Mouse (Mus musculus): ENCODE data around the gene Itgav. TPM values are rescaled to one million over a fixed set of nuclear protein-coding genes. Genes with fewer than 3 reads are reported as not detected.

Gene Itgav
- polyA plus RNA-seq, 1 experiment from 2014 or later, result 75.3 TPM

DNA sequence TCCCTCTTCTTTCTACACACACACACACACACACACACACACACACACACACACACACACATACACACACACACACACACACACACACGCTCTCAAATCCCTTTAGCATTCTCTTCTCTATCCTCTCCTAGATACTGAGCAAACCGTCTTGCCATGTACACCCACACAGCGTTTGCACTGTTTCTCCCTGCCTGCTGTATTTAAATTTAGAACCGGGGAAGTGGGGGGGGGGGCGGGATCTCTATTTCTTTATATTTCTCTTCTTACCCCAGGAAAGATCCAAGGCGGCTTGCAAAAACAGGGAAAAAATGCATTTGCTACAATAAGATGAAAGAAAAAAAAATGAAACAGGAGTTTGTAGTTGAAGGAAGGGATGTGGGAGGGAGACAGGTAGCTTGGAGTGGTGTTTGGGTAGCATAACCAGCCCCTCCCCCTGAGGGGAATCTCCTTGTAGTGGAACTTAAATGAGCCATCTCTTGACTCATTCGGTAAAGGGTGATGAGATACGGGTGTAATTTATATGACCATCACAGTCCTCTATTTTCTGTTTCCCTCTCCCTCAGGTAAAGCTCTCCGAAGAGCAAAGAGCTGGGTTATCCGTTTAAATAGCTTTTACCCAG lies 89.2 kb downstream of the Itgav start:
- Histone ChIP-seq H3K27me3 (ENCODE audit: control insufficient read depth, insufficient read depth, low read depth, low read length) (peaks cover 21% of the 10 kb centered on the region), H3K4me2 (ENCODE audit: low read depth, low read length) (peak overlapping the region; percentile 98), H3K9ac (ENCODE audit: low read length) (peak overlapping the region; percentile 68; the same call in 1 of the 2 replicates), H3K4me3 (ENCODE audit: low read length) (peak overlapping the region; percentile 72), H3K4me1 (replicated peaks; ENCODE audit: control insufficient read depth, insufficient read depth, low read length) (peaks cover 4% of the 10 kb centered on the region), H3K27ac (ENCODE audit: low read length) (no peak overlapping the region), H3K36me3 (ENCODE audit: control insufficient read depth, insufficient read depth, low read length) (no peaks in the 10 kb centered on the region), H3K9me3 (ENCODE audit: control insufficient read depth, low read length) (no peaks in the 10 kb centered on the region)
- ATAC-seq (ENCODE audit: low read depth), result no peak
- WGBS, result 11% methylated on average over 10 of the region's 10 CpGs

- ATAC-seq (ENCODE audit: low read depth), result no peak
- H3K9me3 ChIP-seq (ENCODE audit: control insufficient read depth, low read length), result no peaks in the 10 kb centered on the region
- H3K36me3 ChIP-seq (ENCODE audit: control insufficient read depth, insufficient read depth, low read length), result no peaks in the 10 kb centered on the region
- H3K27me3 ChIP-seq (ENCODE audit: control insufficient read depth, insufficient read depth, low read depth, low read length), result peaks cover 21% of the 10 kb centered on the region
- no peak overlapping the region for H3K4me3 ChIP-seq (ENCODE audit: low read length)
- no peak overlapping the region for H3K27ac ChIP-seq (ENCODE audit: low read length)
- WGBS, result 49% methylated on average over 6 of the region's 6 CpGs
- no peak overlapping the region for H3K9ac ChIP-seq (ENCODE audit: low read length)
- H3K4me2 ChIP-seq (ENCODE audit: low read depth, low read length), result no peak overlapping the region
- H3K4me1 ChIP-seq (replicated peaks; ENCODE audit: control insufficient read depth, insufficient read depth, low read length), result peaks cover 4% of the 10 kb centered on the region
These were observed 89.8 kb downstream of the Itgav start for GRCm38 (mm10) chr2:83814009-83814408.

DNA sequence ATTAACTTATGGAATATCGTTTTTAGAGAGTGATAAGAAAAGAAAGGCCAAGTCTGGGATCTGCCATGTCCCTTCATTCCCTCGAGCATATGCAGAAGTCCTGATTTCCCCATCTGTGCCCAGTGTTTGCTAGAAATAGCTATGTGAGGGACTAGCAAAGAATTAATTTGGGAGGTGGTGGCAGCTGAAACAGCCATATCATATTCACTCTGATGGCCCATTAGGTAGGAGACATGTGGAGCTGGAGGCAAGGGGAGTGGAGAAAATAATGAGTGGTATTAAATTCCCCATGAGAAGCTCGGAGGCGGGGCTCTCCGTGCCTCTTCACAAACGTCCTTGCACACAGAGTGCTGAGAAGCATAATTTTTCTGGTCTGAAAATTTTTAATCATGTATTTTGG lies 92.0 kb downstream of the Itgav start:
- H3K9ac ChIP-seq (ENCODE audit: low read length), result no peak overlapping the region
- no peak for ATAC-seq (ENCODE audit: low read depth)
- 61% methylated on average over 6 of the region's 6 CpGs for WGBS
- H3K4me2 ChIP-seq (ENCODE audit: low read depth, low read length), result no peak overlapping the region
- peaks cover 4% of the 10 kb centered on the region for H3K4me1 ChIP-seq (replicated peaks; ENCODE audit: control insufficient read depth, insufficient read depth, low read length)
- no peak overlapping the region for H3K4me3 ChIP-seq (ENCODE audit: low read length)
- no peaks in the 10 kb centered on the region for H3K36me3 ChIP-seq (ENCODE audit: control insufficient read depth, insufficient read depth, low read length)
- H3K27ac ChIP-seq (ENCODE audit: low read length), result no peak overlapping the region
- no peaks in the 10 kb centered on the region for H3K9me3 ChIP-seq (ENCODE audit: control insufficient read depth, low read length)
- peaks cover 20% of the 10 kb centered on the region for H3K27me3 ChIP-seq (ENCODE audit: control insufficient read depth, insufficient read depth, low read depth, low read length)

DNA sequence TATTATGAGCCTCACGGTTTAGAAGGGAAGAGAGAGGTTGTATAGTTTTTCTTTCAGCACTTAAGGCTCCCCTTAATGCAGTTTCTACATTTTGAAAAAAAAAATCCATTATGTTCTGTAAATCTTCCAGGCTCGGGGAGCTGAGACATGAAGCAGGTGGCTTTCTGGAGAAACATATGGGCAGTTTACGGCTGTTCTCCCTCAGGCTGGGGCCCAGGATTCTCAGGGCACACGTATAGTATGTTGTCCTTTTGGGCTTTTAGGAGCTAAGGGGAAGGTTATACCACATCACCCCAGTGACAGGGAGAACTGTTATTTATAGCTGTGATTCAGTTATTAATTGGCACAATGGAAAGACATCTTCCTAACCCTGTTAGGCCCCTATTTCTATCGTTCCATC lies 101.0 kb downstream of the Itgav start:
- Histone ChIP-seq H3K4me2 (ENCODE audit: low read depth, low read length) (no peak overlapping the region), H3K9me3 (ENCODE audit: control insufficient read depth, low read length) (no peaks in the 10 kb centered on the region), H3K4me1 (replicated peaks; ENCODE audit: control insufficient read depth, insufficient read depth, low read length) (no peaks in the 10 kb centered on the region), H3K9ac (ENCODE audit: low read length) (no peak overlapping the region), H3K4me3 (ENCODE audit: low read length) (no peak overlapping the region), H3K27ac (ENCODE audit: low read length) (no peak overlapping the region), H3K27me3 (ENCODE audit: control insufficient read depth, insufficient read depth, low read depth, low read length) (no peaks in the 10 kb centered on the region), H3K36me3 (ENCODE audit: control insufficient read depth, insufficient read depth, low read length) (no peaks in the 10 kb centered on the region)
- no peak for ATAC-seq (ENCODE audit: low read depth)
- WGBS, result 62% methylated on average over 5 of the region's 5 CpGs

DNA sequence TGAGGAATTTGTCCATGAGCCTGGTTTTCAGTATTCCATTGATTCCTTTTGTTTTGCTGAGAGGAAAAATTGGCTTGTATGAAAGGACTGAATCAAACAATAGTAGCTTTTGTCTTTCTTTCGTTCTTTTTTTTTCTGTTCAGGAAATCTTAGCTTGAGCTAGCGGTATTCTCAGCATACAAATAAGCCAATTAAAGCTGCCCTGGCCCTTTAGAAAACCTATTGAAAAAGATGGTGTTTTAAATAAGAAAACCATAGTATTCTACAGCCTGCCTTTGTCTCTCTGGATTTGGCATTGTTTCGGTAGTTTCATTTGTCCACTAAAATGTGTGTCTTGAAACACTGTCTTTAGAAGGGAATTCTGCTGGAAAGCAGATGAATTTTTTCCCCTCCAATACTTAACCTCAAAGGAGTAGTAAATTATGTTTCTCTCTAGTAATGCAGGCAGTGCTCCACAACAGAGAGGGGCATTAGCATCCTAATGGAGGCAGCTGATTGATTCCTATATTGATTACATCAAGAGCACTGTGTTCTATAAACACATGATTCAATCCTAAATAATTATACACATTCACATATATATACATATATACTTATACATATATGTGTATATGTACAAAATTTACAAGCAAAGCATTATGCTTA lies 104.8 kb downstream of the Itgav start:
- Histone ChIP-seq H3K4me3 (ENCODE audit: low read length) (no peak overlapping the region), H3K27ac (ENCODE audit: low read length) (no peak overlapping the region), H3K9me3 (ENCODE audit: control insufficient read depth, low read length) (no peaks in the 10 kb centered on the region), H3K27me3 (ENCODE audit: control insufficient read depth, insufficient read depth, low read depth, low read length) (no peaks in the 10 kb centered on the region), H3K4me2 (ENCODE audit: low read depth, low read length) (no peak overlapping the region), H3K9ac (ENCODE audit: low read length) (no peak overlapping the region), H3K36me3 (ENCODE audit: control insufficient read depth, insufficient read depth, low read length) (no peaks in the 10 kb centered on the region), H3K4me1 (replicated peaks; ENCODE audit: control insufficient read depth, insufficient read depth, low read length) (no peaks in the 10 kb centered on the region)
- 84% methylated on average over 3 of the region's 3 CpGs for WGBS
- ATAC-seq (ENCODE audit: low read depth), result no peak

- Histone ChIP-seq H3K9ac (ENCODE audit: low read length) (no peak overlapping the region), H3K27ac (ENCODE audit: low read length) (no peak overlapping the region), H3K27me3 (ENCODE audit: control insufficient read depth, insufficient read depth, low read depth, low read length) (no peaks in the 10 kb centered on the region), H3K9me3 (ENCODE audit: control insufficient read depth, low read length) (no peaks in the 10 kb centered on the region), H3K36me3 (ENCODE audit: control insufficient read depth, insufficient read depth, low read length) (no peaks in the 10 kb centered on the region), H3K4me2 (ENCODE audit: low read depth, low read length) (no peak overlapping the region), H3K4me1 (replicated peaks; ENCODE audit: control insufficient read depth, insufficient read depth, low read length) (no peaks in the 10 kb centered on the region), H3K4me3 (ENCODE audit: low read length) (no peak overlapping the region)
- 79% methylated on average over 4 of the region's 4 CpGs for WGBS
- ATAC-seq (ENCODE audit: low read depth), result no peak
These were observed 108.7 kb downstream of the Itgav start for GRCm38 (mm10) chr2:83832903-83833302.

GRCm38 (mm10) chr2:83835313-83836070 lies 111.3 kb downstream of the Itgav start:
- 76% methylated on average over 10 of the region's 10 CpGs for WGBS
- H3K27ac ChIP-seq (ENCODE audit: low read length), result no peak overlapping the region
- H3K36me3 ChIP-seq (ENCODE audit: control insufficient read depth, insufficient read depth, low read length), result no peaks in the 10 kb centered on the region
- no peaks in the 10 kb centered on the region for H3K4me1 ChIP-seq (replicated peaks; ENCODE audit: control insufficient read depth, insufficient read depth, low read length)
- no peak overlapping the region for H3K4me2 ChIP-seq (ENCODE audit: low read depth, low read length)
- no peak overlapping the region for H3K4me3 ChIP-seq (ENCODE audit: low read length)
- ATAC-seq (ENCODE audit: low read depth), result no peak
- H3K9me3 ChIP-seq (ENCODE audit: control insufficient read depth, low read length), result no peaks in the 10 kb centered on the region
- H3K27me3 ChIP-seq (ENCODE audit: control insufficient read depth, insufficient read depth, low read depth, low read length), result no peaks in the 10 kb centered on the region
- no peak overlapping the region for H3K9ac ChIP-seq (ENCODE audit: low read length)

- H3K9me3 ChIP-seq (ENCODE audit: control insufficient read depth, low read length), result no peaks in the 10 kb centered on the region
- no peaks in the 10 kb centered on the region for H3K36me3 ChIP-seq (ENCODE audit: control insufficient read depth, insufficient read depth, low read length)
- H3K4me2 ChIP-seq (ENCODE audit: low read depth, low read length), result no peak overlapping the region
- no peak overlapping the region for H3K9ac ChIP-seq (ENCODE audit: low read length)
- no peak for ATAC-seq (ENCODE audit: low read depth)
- 62% methylated on average over 3 of the region's 3 CpGs for WGBS
- H3K27me3 ChIP-seq (ENCODE audit: control insufficient read depth, insufficient read depth, low read depth, low read length), result no peaks in the 10 kb centered on the region
- H3K27ac ChIP-seq (ENCODE audit: low read length), result no peak overlapping the region
- H3K4me3 ChIP-seq (ENCODE audit: low read length), result no peak overlapping the region
- no peaks in the 10 kb centered on the region for H3K4me1 ChIP-seq (replicated peaks; ENCODE audit: control insufficient read depth, insufficient read depth, low read length)
These were observed 124.3 kb downstream of the Itgav start for GRCm38 (mm10) chr2:83848495-83848894.

GRCm38 (mm10) chr2:83853423-83853822 lies 129.2 kb downstream of the Itgav start:
- no peak for ATAC-seq (ENCODE audit: low read depth)
- H3K4me2 ChIP-seq (ENCODE audit: low read depth, low read length), result no peak overlapping the region
- H3K36me3 ChIP-seq (ENCODE audit: control insufficient read depth, insufficient read depth, low read length), result no peaks in the 10 kb centered on the region
- no peaks in the 10 kb centered on the region for H3K9me3 ChIP-seq (ENCODE audit: control insufficient read depth, low read length)
- no peak overlapping the region for H3K27ac ChIP-seq (ENCODE audit: low read length)
- no peak overlapping the region for H3K4me3 ChIP-seq (ENCODE audit: low read length)
- no peaks in the 10 kb centered on the region for H3K27me3 ChIP-seq (ENCODE audit: control insufficient read depth, insufficient read depth, low read depth, low read length)
- no peak overlapping the region for H3K9ac ChIP-seq (ENCODE audit: low read length)
- H3K4me1 ChIP-seq (replicated peaks; ENCODE audit: control insufficient read depth, insufficient read depth, low read length), result no peaks in the 10 kb centered on the region
- 77% methylated on average over 10 of the region's 10 CpGs for WGBS
